Mouse (Mus musculus): ENCODE measurements around the gene Nell2.

Nell2 gene

DNA sequence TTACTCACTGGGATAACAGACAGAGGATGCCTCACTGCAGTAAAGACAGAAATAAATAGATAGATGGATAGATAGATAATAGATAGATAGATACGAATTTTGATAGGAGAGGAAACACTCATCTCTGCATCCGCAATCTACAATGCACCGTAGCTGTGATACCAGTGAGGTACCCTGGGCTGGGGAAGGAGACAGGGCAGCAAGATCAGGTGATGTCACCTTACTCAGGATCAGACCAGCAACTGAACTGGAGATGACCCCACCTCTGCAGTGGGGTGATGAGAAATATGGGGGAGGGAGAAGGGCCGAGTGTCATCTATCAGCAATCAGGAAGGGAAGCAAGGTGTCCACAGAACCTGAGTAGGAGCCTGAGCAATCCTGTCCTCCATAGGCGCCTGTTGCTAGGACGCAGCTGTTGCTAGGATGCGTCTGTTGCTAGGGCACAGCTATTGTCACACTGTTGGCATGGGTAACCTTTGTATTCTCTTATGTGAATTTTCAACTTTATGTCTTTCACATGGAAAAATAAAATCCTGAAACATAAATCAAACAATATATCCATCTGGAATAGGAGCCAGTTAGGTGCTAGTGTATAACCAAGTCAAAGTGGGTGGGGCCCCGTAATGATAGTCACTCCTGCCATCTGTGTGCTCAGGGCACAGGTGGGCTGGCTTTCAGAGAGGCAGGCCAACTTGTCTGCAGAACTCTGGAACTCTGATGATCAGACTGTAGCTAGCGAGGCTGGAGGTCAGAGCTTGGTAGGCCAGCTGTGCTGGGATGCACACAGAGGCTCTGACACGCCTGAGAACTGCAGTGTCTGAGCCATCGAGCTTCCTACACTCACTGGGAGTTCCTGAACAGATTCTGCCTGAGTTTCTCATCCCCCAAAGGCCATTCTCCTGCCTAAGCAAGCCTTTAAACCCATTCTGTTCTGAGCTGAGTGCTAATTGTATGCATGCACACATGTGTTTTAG is 193.7 kb downstream of the Nell2 start:
- DNase-seq (ENCODE audit: low spot score) = no peak

DNA sequence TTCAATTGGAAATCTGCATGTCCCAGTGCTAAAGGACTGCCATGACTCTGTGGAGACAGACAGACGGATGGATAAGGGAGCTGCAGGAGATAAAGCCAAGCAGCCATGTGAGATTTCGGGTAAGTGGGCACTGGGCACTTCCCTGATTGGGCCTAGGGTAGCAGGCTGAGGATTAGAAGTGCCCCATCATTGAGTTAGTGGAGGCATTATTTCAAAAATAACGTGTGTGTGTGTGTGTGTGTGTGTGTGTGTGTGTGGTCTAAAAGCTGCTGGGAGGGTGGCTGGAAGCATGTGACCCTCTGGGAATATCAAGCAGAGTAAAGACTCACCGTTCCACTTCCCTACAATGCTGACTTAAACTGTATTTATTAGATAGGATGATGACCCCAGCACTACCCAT is 195.1 kb downstream of the Nell2 start:
- no peak for DNase-seq (ENCODE audit: low spot score)

DNA sequence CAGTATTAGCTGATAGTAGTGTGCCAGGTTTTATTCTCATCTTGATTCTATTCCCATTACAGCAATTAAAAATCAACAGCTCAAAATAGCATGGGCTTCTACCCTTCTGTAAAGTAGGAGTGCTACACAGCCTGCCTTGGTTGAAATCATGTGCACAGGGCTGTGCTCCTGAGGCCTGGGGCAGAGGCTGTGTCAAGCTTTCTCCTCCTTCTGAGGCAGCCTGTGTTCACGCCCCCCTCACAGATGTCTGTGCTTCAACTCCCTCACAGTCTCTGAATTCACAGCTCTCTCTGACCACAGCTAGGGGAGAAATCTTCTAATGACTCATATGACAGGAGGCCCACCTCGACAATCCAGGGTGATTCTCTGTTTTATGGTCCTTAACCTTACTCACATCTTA is 197.4 kb downstream of the Nell2 start:
- no peak for DNase-seq (ENCODE audit: low spot score)

DNA sequence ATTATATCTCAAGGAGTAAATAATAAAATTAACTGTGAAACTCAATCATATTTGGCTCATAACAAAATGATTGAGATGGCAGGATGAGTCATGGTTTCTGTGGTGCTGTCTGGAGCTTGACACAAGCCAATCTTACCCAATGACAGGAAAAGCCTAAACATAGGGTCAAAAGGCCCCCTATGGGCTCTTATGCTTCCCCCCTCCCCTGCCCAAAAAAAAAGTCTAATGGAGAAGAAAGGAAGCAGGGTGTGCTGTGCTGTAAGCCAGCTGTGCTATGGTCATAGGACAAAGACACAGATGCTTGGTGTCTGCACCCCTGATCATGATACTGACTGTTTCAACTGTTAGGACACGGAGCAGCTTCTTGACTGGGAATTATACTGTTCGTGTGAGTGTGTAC is 205.6 kb downstream of the Nell2 start:
- DNase-seq (ENCODE audit: low spot score) = no peak

DNA sequence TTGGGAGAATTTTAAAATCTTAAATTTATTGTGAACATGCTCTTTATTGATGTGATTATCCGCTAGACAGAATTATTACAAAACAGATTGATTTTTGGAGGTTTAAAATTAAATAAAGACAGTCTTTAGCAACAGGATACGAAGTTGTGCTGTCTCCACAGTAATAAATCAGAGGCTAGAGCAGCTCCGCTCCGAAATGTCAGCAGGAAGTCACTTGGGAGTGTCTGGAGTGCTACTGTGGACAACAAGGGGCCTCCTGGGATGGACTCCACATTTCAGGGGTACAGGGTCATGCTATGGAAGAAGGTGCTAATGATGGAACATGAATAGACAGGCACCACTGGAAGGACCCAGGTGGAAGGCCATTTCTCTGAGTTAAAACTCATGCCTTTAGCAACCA is 211.7 kb downstream of the Nell2 start:
- no peak for DNase-seq (ENCODE audit: low spot score)

DNA sequence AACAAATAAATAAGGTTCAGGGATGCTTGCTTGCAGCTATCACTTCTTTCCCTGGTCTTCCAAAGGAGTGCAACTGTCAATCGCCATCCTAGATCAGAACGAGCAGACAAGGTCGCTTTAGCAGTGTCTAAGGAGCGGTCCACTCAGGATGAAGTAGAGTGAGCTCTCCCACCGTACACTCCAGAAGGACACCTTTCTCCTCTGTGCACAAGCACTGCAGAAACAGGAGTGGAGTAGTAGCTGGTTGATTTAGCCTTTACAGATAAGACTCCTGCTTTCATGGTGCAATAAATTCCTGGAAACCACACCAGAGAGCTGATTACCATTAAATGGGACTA is 213.6 kb downstream of the Nell2 start:
- DNase-seq (ENCODE audit: low spot score) = no peak

DNA sequence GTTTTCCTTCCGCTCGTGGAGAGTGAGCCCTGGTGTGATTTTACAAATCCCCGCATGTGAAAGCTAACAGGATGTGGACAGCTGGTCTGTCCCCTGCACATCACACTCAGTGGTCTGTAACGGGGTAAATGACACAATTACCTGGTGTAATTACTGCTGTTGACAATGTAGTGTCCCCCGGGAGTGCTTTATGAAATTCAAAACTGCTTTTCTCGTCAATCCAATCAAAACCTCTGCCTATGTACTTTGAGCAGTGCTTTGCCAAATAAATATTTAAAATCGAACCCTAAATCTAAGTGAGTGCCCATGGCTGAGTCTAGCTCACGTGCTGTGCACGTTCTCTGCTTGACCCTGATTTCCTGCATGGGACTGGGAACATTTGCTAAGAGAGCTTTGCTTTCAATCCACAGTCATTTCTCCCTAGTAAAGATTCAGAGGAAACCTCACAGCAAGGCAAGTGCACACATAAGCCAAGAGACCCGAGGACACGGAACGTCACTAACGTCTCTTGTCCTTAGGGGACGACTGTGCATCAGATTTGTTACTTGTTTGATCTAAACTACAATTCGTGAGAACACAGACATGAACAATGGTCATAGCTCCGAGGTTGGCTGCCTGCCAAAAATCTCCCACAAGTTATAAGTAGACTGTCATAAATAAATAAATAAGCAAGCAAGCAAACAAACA is 214.1 kb downstream of the Nell2 start:
- DNase-seq (ENCODE audit: low spot score) = no peak

DNA sequence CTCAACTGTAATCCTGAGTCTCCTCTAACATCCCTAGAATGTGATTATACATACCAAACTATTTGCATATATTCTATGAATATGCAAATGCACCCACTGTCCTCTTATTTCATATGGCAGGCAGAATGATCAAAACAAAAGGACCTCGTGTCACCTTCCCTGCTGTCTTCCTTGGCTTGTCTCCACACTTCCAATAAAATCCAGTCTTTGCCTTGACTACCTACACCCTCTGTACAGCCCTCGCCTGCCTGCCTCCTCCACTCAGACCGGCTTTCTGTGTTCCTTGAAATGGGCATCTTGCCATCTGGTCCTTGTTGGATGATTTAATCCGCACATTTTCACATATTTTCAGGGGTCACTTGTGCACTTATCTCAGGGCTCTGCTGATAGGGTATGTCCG is 215.1 kb downstream of the Nell2 start:
- no peak for DNase-seq (ENCODE audit: low spot score)

DNA sequence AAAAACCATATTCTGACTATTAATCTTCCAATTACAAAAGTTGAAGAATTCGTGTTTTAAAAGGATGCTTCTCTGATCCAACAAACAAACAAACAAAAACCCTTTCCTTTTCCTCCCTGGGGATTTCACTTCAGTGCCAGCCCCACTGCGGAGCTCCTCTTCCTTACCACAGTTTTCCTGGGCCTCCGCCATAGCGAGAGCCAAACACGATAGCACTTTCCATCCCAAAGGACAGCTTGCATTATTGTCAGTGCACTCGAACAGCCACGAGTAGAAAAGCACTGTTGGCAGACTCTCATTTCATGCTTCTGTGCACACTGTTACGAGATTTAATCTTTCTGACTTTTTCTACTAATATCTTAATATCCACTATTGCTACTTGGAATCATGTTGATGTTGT is 224.3 kb downstream of the Nell2 start:
- no peak for DNase-seq (ENCODE audit: low spot score)

DNA sequence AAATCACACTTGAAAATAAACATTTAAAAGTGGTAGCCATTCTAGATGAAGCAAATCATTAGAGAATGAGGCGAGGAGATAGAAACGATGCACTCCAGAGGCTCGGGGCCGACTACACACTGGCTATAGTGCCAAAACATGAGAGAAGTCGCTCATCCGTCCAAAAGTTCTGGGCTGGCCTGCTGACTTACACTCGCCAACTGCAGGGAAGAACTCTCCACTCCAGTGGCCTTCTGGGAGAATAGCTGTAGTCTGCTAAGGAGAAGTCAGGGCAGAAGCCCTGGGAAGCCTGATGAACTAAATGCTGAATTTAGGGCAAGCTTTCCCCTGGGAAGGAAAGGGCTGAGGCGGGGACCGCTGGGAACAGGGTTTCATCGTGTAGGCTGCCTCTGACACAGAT is 231.8 kb downstream of the Nell2 start:
- DNase-seq (ENCODE audit: low spot score) = no peak

DNA sequence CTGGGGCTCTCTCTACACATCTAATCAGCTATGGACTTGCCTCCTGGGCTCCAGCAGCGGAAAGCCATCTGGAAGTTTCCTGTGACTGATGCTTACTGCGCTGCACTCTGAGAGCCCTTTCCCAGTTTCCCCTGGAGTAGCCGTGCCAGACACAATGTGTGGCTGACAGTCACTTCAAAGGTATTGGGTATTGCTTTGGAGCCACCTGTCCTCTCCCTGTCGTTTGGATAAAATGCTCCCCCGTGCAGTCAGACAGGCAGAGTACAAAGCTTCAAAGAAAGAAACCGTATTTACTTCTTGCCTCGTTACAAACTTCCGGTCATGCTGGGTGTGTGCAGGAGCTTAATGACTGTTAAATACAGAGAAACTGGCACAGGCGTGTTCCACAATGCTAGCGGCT is 239.3 kb downstream of the Nell2 start:
- no peak for DNase-seq (ENCODE audit: low spot score)

DNA sequence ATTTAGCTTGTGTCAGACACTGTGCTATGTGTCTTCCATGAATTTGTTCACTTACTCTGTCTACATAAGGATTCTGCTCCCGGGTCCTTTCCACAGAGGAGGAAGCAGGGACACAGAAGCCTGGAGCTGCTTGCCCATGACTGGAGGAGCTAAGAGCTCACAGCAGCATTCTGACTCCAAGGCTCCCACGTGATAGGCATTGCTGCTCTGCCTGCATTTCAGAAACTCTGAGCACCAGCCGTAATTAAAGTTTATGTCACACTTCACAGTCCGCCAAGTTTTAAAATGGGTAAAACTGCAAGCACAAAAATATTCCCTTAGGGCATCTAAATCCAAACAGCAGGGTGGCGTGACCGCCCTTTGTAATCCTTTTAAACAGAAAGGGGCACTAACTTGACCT is 243.2 kb downstream of the Nell2 start:
- no peak for DNase-seq (ENCODE audit: low spot score)

DNA sequence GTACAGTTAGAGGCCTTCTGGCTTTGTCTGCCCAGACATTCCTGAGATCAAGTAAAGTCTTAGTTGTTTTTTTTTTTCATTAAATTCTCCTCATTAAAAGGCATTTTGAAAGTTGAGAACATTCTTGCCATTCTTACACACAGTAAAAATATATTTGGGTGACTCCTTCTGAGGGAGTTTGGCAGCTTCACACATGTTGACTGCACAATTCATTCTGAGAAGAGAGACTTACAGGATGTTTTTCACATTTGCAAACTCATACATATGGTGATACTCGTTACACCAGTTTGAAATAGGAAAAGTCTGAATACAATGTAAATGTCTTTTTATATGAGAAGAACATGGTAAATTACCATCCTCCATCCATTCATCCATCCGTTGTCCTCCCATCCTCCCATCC is 247.4 kb downstream of the Nell2 start:
- no peak for DNase-seq (ENCODE audit: low spot score)

DNA sequence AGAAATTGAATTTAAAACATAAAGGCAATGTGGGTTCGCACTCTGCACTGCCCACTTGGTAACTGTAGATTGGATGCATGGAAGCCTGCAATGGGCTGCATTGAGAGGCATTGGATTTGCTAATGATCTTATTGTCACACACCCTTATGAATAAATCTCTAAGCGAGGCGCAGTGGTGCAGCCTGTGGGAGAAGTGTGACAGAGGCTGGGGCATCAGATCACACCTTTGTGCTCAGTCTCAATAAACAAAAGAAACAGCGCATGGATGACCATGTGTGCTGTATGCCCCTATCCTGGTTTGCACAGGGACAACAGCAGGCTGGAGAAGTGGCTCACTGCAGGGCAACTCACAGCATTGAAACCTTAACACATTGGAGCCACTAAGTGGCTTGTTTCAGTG is 250.4 kb downstream of the Nell2 start:
- no peak for DNase-seq (ENCODE audit: low spot score)

DNA sequence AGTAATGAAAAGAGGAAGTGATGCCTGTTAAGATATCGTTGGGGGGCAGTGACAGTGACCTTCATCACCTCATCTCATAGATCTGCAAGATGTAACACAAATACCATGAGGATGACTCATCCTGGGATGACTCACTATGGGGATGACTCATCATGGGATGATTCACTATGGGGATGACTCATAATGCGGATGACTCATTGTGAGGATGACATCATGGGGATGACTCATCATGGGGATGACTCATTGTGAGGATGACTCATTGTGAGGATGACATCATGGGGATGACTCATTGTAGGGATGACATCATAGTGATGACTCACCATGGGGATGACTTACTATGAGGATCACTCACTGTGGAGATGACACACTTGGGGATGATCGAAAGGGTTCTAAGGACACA is 251.8 kb downstream of the Nell2 start:
- no peak for DNase-seq (ENCODE audit: low spot score)

DNA sequence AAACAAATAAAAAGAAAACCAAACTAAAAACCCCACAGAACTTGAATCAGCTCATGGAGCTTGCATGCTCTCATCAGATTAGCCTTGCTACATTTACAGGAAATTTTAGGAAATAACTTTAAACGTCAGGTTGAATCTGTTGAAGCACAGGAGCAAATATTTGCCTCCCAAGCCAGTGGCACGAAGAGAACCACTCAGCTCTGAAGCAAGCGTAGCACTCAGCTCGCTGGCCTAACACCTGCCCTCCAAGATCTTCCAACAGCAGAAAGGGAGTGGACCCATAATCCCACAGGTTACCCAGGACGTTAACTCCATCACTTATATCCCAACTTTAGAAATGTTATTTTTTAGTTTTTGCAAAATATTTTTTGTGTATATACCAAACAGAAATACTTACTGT is 252.8 kb downstream of the Nell2 start:
- DNase-seq (ENCODE audit: low spot score) = no peak

DNA sequence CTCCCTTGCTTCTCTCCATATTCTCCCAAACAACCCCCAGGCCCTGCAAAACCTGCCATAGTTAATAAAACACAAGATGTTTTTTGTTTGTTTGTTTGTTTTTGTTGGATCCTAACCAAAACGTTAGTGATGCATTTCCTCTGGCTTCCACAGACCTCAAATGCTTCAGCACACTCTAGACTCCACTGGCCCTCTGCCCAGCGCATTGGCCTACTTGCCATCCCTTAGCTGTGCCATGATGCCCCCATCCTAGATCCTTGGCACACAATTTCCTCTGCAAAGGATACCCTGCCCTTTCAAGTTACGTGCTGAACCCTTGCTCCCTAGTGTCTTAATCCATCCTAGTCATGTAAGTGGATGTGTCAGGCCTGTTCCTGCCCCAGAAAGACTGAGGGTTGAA is 255.1 kb downstream of the Nell2 start:
- no peak for DNase-seq (ENCODE audit: low spot score)

DNA sequence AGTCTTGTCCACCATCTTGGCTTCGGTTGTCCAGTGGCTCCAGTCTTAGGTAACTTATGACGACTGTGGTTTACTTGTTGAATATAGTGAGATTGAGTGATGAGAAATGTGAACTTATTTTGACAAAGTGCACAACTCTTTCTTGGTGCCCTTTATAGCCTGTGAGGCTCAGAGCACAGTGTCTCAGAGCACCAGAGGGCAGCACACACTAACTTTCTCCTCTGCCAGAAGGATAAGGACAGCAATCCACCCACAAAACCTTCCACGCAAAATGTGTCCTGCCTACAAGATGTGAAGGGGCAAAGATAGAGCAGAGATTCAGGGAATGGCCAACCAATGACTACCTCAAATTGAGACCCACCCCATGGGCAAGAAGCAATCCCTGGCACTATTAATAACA is 256.2 kb downstream of the Nell2 start:
- no peak for DNase-seq (ENCODE audit: low spot score)

DNA sequence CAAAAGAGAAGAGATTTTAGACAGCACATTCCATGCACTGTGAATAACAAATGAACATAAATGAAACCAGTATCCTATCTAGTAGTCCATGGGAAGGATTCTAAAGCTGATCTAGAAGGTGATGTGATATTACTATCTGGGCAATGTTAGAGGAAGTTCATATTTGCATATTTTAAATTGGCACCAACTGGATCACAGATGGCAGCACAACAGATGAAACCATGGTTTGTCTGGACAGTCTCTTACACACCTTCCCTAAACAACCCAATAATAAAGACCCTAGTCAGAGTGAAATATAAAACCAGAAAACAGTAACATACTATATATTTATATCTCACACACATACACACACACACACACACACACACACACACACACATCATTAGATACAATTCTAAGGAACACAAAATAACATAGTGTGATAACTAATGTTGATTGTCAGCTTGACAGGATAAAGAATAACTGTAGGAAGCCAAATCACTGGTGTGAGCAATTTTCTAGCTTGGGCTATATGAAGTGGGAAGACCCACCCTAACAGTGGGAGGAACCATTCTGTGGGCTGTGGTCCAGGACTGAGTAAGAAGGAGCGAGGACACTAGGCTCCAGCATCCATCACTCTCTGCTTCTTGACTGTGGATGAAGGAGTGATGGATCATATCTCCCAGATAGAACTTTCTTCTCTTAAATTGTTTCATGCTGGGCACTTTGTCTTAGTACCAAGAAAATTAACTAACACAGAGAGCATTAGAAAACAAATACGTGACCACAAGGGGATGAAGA is 268.5 kb downstream of the Nell2 start:
- no peak for DNase-seq (ENCODE audit: low spot score)

DNA sequence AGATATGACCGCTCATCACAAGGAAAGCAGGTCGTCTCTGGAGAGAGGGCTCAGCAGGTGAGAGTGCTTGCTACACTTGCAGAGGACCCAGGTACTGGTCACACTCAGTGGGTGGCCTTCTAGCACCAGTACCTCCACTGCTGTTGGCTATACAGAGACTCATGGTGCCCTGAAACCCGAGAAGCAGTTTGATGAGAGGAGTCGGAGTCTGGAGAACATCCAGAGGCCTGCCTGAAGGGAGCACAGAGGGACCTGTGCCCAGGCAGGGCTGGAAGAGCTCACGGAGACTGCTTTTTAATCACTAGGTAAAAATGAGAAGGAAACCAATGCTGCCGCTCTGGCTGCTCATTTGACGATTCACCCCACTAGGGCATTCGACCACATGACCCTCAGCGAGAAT is 271.2 kb downstream of the Nell2 start:
- no peak for DNase-seq (ENCODE audit: low spot score)

DNA sequence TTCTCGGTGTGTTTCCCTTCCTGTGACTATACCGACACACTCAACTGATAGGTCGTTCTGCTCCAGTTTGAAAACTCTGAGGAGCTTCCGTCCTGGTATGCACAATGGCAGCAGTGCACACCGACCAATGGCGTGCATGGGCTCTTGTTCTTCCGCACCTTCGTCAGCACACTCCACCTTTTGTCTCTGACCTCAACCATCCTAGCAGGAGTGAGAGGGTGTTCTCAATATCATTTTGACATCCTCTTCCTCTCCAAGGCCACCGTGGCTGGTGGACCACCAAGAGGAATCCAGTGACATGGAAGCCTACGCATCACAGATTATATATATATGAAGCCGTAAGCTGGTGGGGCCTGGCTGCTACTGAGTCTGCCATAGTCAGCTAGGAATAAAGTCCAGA is 282.8 kb downstream of the Nell2 start:
- no peak for DNase-seq (ENCODE audit: low spot score)

DNA sequence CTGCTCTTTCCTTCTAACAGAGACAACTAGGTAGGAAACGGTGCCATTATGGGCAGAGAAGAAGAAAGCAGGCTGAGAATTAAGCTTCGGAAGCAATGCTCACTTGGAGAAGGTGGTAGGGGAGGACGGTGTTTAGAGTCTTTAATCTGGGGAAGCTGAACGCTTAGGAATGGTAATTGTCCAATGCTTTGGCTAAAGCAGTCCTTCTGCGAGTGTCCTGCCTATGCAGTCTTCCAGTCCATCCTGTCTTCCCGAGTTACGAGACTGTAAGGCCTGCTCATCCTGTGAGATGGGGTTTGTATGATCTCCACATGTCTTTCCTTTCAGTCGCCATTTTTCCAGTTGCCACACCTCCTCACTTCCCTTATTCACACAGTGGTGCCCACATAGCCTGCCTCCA is 284.5 kb downstream of the Nell2 start:
- DNase-seq (ENCODE audit: low spot score) = no peak

DNA sequence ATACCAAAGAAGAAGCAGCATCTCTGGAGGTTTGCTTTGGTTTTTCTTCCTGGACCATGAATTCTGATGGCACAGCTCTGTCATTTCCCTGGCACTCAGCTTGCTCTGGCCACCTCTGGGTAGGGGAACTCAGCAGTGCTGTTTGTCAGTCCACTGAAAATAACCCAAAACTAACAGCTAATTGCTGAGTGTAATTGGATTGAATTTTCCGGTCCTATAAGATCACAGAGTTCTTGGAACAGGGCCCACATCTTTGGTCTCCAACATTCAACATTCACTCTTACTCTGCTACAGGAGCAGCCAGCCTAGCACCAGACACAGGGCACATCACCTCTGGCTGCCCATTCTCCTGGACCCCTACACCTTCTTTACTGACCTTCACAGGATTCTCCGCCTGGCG is 287.2 kb downstream of the Nell2 start:
- no peak for DNase-seq (ENCODE audit: low spot score)
